In the genomic region with DNA sequence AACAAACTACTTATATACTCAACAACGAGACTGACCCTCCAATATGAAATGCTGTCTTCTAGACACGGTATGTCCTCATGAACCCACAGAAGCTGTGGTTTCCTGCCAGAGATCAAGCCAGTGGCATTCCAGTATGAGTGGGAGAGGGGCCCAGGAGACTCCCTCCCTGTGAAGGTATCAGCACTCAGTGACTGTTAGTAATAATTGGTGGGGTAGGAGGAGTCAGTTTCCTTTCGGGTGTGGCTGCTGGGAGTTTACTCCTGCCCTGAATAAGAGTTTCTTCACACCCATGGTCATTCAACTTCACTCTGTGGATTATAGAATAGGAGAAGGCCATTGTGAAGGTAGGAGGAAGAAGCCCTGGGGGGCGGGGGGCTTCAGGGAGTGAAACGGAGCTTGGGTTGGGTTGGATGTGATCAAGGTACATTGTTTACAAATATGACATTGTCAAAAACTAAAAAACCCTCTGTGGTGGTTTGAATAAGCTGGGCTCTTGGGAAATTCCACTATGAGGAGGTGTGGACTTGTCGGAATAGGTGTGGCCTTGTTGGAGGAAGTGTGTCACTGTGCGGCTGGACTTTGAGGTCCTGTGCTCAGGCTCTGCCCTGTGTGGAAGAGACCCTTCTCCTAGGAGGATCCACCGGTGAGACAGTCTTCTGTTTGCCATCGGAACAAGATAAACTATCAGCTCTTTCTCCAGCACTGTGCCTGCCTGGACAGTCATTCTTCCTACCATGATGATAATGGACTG, we compare ENCODE assay signal across 25 mouse cellular contexts. TPM values are rescaled to one million over a fixed set of nuclear protein-coding genes. Genes with fewer than 3 reads are reported as not detected.
DNase-seq lines count a peak whose midpoint lies in the region; ATAC-seq lines count a peak whose summit lies in the region.
"Had no signal": no experiment of that assay in that cellular context is flagged by ENCODE, and none has a peak within 500 bp of the region (broad histone marks: within the 10 kb centered on the region; RNA-seq: fewer than 3 reads in every experiment).

No protein-coding gene starts in this region.

- no peaks in the 10 kb centered on the region for H3K36me3 ChIP-seq in liver, embryonic 13.5 days
- H3K36me3 ChIP-seq in intestine, embryonic 16.5 days (ENCODE audit: control insufficient read depth, insufficient read depth, low read length) = no peaks in the 10 kb centered on the region
- H3K36me3 ChIP-seq: embryonic facial prominence, embryonic 12.5 days; forebrain, embryonic 12.5 days; G1E; heart, embryonic 10.5 days; heart, embryonic 15.5 days; hindbrain, embryonic 12.5 days had no signal

- H3K4me1 ChIP-seq in liver, embryonic 13.5 days (replicated peaks) = peaks cover 13% of the 10 kb centered on the region
- peaks cover 15% of the 10 kb centered on the region; the same call in 1 of the 2 replicates for H3K4me1 ChIP-seq in intestine, embryonic 16.5 days (ENCODE audit: control insufficient read depth, insufficient read depth, low read length)
- H3K4me1 ChIP-seq: embryonic facial prominence, embryonic 12.5 days; forebrain, embryonic 12.5 days; heart, embryonic 15.5 days; hindbrain, embryonic 12.5 days had no signal

- no peak overlapping the region for H3K4me2 ChIP-seq in liver, embryonic 13.5 days
- no peak overlapping the region for H3K4me2 ChIP-seq in intestine, embryonic 16.5 days (ENCODE audit: low read depth, low read length)
- H3K4me2 ChIP-seq: embryonic facial prominence, embryonic 12.5 days; forebrain, embryonic 12.5 days; heart, embryonic 15.5 days; hindbrain, embryonic 12.5 days had no signal

- WGBS in liver, embryonic 13.5 days (ENCODE audit: insufficient replicate concordance) = 53% methylated on average over 9 of the region's 9 CpGs
- WGBS in intestine, embryonic 16.5 days = 78% methylated on average over 9 of the region's 9 CpGs

- intact Hi-C loops in heart, postnatal 25 days (cut with DNase I) = no loop called here

- no peak overlapping the region for H3K27ac ChIP-seq in liver, embryonic 13.5 days
- H3K27ac ChIP-seq in intestine, embryonic 16.5 days (ENCODE audit: low read length) = peak overlapping the region; percentile 3
- H3K27ac ChIP-seq: embryonic facial prominence, embryonic 12.5 days; forebrain, embryonic 12.5 days; heart, embryonic 10.5 days; heart, embryonic 15.5 days; hindbrain, embryonic 12.5 days; hindbrain, postnatal 0 days had no signal

- no peaks in the 10 kb centered on the region for H3K27me3 ChIP-seq in liver, embryonic 13.5 days
- no peaks in the 10 kb centered on the region for H3K27me3 ChIP-seq in intestine, embryonic 16.5 days (replicated peaks; ENCODE audit: control insufficient read depth, insufficient read depth, low read length)
- H3K27me3 ChIP-seq: embryonic facial prominence, embryonic 12.5 days; forebrain, embryonic 12.5 days; heart, embryonic 15.5 days; hindbrain, embryonic 12.5 days had no signal

- no peak overlapping the region for H3K9ac ChIP-seq in liver, embryonic 13.5 days
- H3K9ac ChIP-seq in intestine, embryonic 16.5 days (ENCODE audit: low read depth, low read length) = no peak overlapping the region
- H3K9ac ChIP-seq: embryonic facial prominence, embryonic 12.5 days; forebrain, embryonic 12.5 days; forebrain, postnatal 0 days; heart, embryonic 15.5 days; hindbrain, embryonic 12.5 days had no signal

- H3K4me3 ChIP-seq in liver, embryonic 13.5 days (replicated peaks) = no peak overlapping the region
- no peak overlapping the region for H3K4me3 ChIP-seq in intestine, embryonic 16.5 days (ENCODE audit: low read length)
- H3K4me3 ChIP-seq: embryonic facial prominence, embryonic 12.5 days; forebrain, embryonic 12.5 days; heart, embryonic 10.5 days; heart, embryonic 15.5 days; hindbrain, embryonic 12.5 days had no signal

- no peaks in the 10 kb centered on the region for H3K9me3 ChIP-seq in liver, embryonic 13.5 days (replicated peaks)
- no peaks in the 10 kb centered on the region for H3K9me3 ChIP-seq in intestine, embryonic 16.5 days (ENCODE audit: control insufficient read depth, low read length)
- H3K9me3 ChIP-seq: embryonic facial prominence, embryonic 12.5 days; forebrain, embryonic 12.5 days; G1E; heart, embryonic 10.5 days; heart, embryonic 15.5 days; hindbrain, embryonic 12.5 days had no signal

- ATAC-seq in liver, embryonic 13.5 days (ENCODE audit: low read depth) = peak; percentile 53
- peak; percentile 64 for ATAC-seq in granulocyte monocyte progenitor cell, adult 5-6 weeks (replicated peaks; ENCODE audit: poor library complexity, severe bottlenecking)
- peak; percentile 62 for ATAC-seq in intestine, embryonic 16.5 days
- ATAC-seq in neutrophil, adult 5-6 weeks (ENCODE audit: extremely low read depth, insufficient number of reproducible peaks, low FRiP score, poor library complexity, severe bottlenecking) = peak; percentile 55; the same call in 1 of the 2 replicates
- ATAC-seq: forebrain, postnatal 0 days; hindbrain, postnatal 0 days had no signal

- DNase-seq in liver, embryonic 13.5 days = no peak
- DNase-seq in liver = no peak
- no peak for DNase-seq in ovary, adult 18-20 months (ENCODE audit: low spot score)
- DNase-seq in heart, adult 8-10 months (ENCODE audit: low spot score) = no peak
- DNase-seq in heart, postnatal 25 days (ENCODE audit: low spot score) = no peak
- DNase-seq: adrenal gland, adult 8-10 months; cerebellum, adult 11 months; cerebellum, adult 8-10 months; cerebellum, postnatal 14 days; embryo, embryonic 11 days; forebrain, postnatal 0 days; gastrocnemius, postnatal 14 days; heart, postnatal 14 days had no signal

RNA-seq across cellular contexts. Expression of gene Dstn, which starts 15.5 kb away (rescaled TPM):
- polyA plus RNA-seq in liver, embryonic 13.5 days (2015; fragmentation: Nextera tagmentation; extraction: Ambion mirVana) = 138 and 162 TPM in 2 replicates
- total RNA-seq in granulocyte monocyte progenitor cell, adult 5-6 weeks (2014; fragmentation: Nextera tagmentation) = 285 and 354 TPM in 2 replicates
- total RNA-seq in granulocyte monocyte progenitor cell, adult 5-6 weeks (2017) = 581 and 644 TPM in 2 replicates
- polyA plus RNA-seq in intestine, embryonic 16.5 days (2015; fragmentation: Nextera tagmentation; extraction: Ambion mirVana) = 822 and 823 TPM in 2 replicates
- total RNA-seq in neutrophil, adult 5-6 weeks (2017) = 79.9 and 80.5 TPM in 2 replicates
- total RNA-seq in heart, adult 8-10 months (2022) = 100 to 1,000 TPM; 129 to 151 (median 143) TPM
- total RNA-seq in heart, postnatal 25 days (2021) = 100 to 1,000 TPM; 233 to 243 TPM

RNA-seq across cellular contexts. Expression of gene Bfsp1, which starts 36.7 kb away (rescaled TPM):
- polyA plus RNA-seq in liver, embryonic 13.5 days (2015; fragmentation: Nextera tagmentation; extraction: Ambion mirVana) = 0.16 and 0.20 TPM in 2 replicates
- total RNA-seq in granulocyte monocyte progenitor cell, adult 5-6 weeks (2014; fragmentation: Nextera tagmentation) = not detected in 2 replicates
- total RNA-seq in granulocyte monocyte progenitor cell, adult 5-6 weeks (2017) = 0.13 TPM in 1 of 2 replicates, not detected in the other
- 5.2 and 5.4 TPM in 2 replicates for polyA plus RNA-seq in intestine, embryonic 16.5 days (2015; fragmentation: Nextera tagmentation; extraction: Ambion mirVana)
- 0.23 TPM in 1 of 2 replicates, not detected in the other for total RNA-seq in neutrophil, adult 5-6 weeks (2017)
- total RNA-seq in heart, adult 8-10 months (2022) = under 1 TPM in 3 of 4 experiments, not detected in 1; 0.16 to 0.47 (median 0.17) TPM
- total RNA-seq in heart, postnatal 25 days (2021) = under 1 TPM; 0.34 TPM
- total RNA-seq: common myeloid progenitor, adult 5-6 weeks; gastrocnemius, adult 18-20 months had no signal
- polyA plus RNA-seq: G1E had no signal
